ENCODE assay signal across 28 mouse cellular contexts in genomic region chr3:97874777-97875176, GRCm38 (mm10). TPM values are rescaled to one million over a fixed set of nuclear protein-coding genes. Genes with fewer than 3 reads are reported as not detected.
DNase-seq lines count a peak whose midpoint lies in the region; ATAC-seq and TF ChIP-seq lines count a peak whose summit lies in the region.
"Had no signal": no experiment of that assay in that cellular context is flagged by ENCODE, and none has a peak within 500 bp of the region (broad histone marks: within the 10 kb centered on the region; RNA-seq: fewer than 3 reads in every experiment).

No protein-coding gene starts in this region.

- WGBS in intestine, embryonic 15.5 days: 36% methylated on average over 5 of the region's 5 CpGs
- 35% methylated on average over 5 of the region's 5 CpGs for WGBS in intestine, postnatal 0 days
- 54% methylated on average over 5 of the region's 5 CpGs for WGBS in liver, postnatal 0 days (ENCODE audit: insufficient replicate concordance)

- H3K27me3 ChIP-seq in intestine, embryonic 15.5 days (replicated peaks): no peaks in the 10 kb centered on the region
- H3K27me3 ChIP-seq in intestine, postnatal 0 days (replicated peaks; ENCODE audit: control insufficient read depth, insufficient read depth, low read length): no peaks in the 10 kb centered on the region
- no peaks in the 10 kb centered on the region; the same call in 1 of the 2 replicates for H3K27me3 ChIP-seq in ES-Bruce4 (ENCODE audit: control insufficient read depth, insufficient read depth, low read length, poor library complexity, severe bottlenecking)
- no peaks in the 10 kb centered on the region for H3K27me3 ChIP-seq in liver, postnatal 0 days (ENCODE audit: insufficient read depth, low read length)
- H3K27me3 ChIP-seq: heart, embryonic 15.5 days; hindbrain, embryonic 12.5 days; liver, embryonic 13.5 days; Patski had no signal

- H3K9me3 ChIP-seq in intestine, embryonic 15.5 days: no peaks in the 10 kb centered on the region
- H3K9me3 ChIP-seq in intestine, postnatal 0 days (ENCODE audit: control insufficient read depth): no peaks in the 10 kb centered on the region
- H3K9me3 ChIP-seq in ES-Bruce4 (replicated peaks; ENCODE audit: control insufficient read depth, insufficient read depth, low read length, poor library complexity, severe bottlenecking): no peaks in the 10 kb centered on the region
- H3K9me3 ChIP-seq in liver, postnatal 0 days (ENCODE audit: low read length): no peaks in the 10 kb centered on the region
- H3K9me3 ChIP-seq: forebrain, embryonic 12.5 days; heart, embryonic 15.5 days; hindbrain, embryonic 12.5 days; liver, embryonic 13.5 days; midbrain, embryonic 10.5 days; neural tube, embryonic 13.5 days had no signal

- no peak overlapping the region for H3K4me3 ChIP-seq in intestine, embryonic 15.5 days (replicated peaks)
- H3K4me3 ChIP-seq in intestine, postnatal 0 days (ENCODE audit: low read depth, low read length): no peak overlapping the region
- no peak overlapping the region for H3K4me3 ChIP-seq in ES-Bruce4 (ENCODE audit: low read depth, low read length)
- H3K4me3 ChIP-seq in liver, postnatal 0 days (ENCODE audit: low read depth, low read length): no peak overlapping the region
- H3K4me3 ChIP-seq: erythroblast, embryonic 14.5 days; forebrain, embryonic 12.5 days; heart, embryonic 15.5 days; hindbrain, embryonic 12.5 days; liver, embryonic 13.5 days; midbrain, embryonic 10.5 days; neural tube, embryonic 13.5 days had no signal

- no peak for TF ChIP-seq CTCF in intestine, postnatal 0 days (IDR thresholded peaks at IDR 0.05; ENCODE audit: low read depth)
- TF ChIP-seq CTCF in ES-Bruce4 (IDR thresholded peaks at IDR 0.05; ENCODE audit: low read depth, low read length): no peak
- no peak for TF ChIP-seq CTCF in liver, postnatal 0 days (IDR thresholded peaks at IDR 0.05; ENCODE audit: low read depth)

- H3K27ac ChIP-seq in intestine, embryonic 15.5 days: no peak overlapping the region
- H3K27ac ChIP-seq in intestine, postnatal 0 days (ENCODE audit: low read depth, low read length): no peak overlapping the region
- H3K27ac ChIP-seq in ES-Bruce4 (ENCODE audit: insufficient read depth, low read length): peak overlapping the region; percentile 75
- H3K27ac ChIP-seq in liver, postnatal 0 days (ENCODE audit: low read depth): no peak overlapping the region
- H3K27ac ChIP-seq: forebrain, embryonic 12.5 days; heart, embryonic 15.5 days; hindbrain, embryonic 12.5 days; hindbrain, postnatal 0 days; liver, embryonic 13.5 days; midbrain, embryonic 10.5 days; neural tube, embryonic 13.5 days had no signal

- DNase-seq in R1 (ENCODE audit: low read depth, low spot score): peak; percentile 67
- DNase-seq in liver, postnatal 0 days: no peak
- no peak for DNase-seq in kidney, postnatal 14 days
- DNase-seq: adrenal gland, postnatal 25 days; cerebellum, adult 11-12 months; cerebellum, adult 9-11 months; forebrain, postnatal 0 days; heart, postnatal 36 days; kidney, adult 9 months; kidney, postnatal 10 days; left cerebral cortex, postnatal 4 days; liver, embryonic 13.5 days; lung, embryonic 14.5 days; lung, postnatal 14 days had no signal

- peak; percentile 67; the same call in 1 of the 2 replicates for ATAC-seq in intestine, embryonic 15.5 days
- ATAC-seq in intestine, postnatal 0 days: no peak
- ATAC-seq in liver, postnatal 0 days: peak; percentile 89
- ATAC-seq in erythroid progenitor cell, adult 5-6 weeks (replicated peaks; ENCODE audit: low FRiP score, poor library complexity, severe bottlenecking): no peak
- ATAC-seq: CD4-positive, CD25-positive, alpha-beta regulatory T cell, adult 4 months; forebrain, postnatal 0 days; hindbrain, postnatal 0 days; intestine, embryonic 16.5 days; Patski had no signal

- no peak for TF ChIP-seq POLR2A in ES-Bruce4 (IDR thresholded peaks at IDR 0.05; ENCODE audit: insufficient read depth, low read length)

- H3K4me2 ChIP-seq in intestine, embryonic 15.5 days (replicated peaks): no peak overlapping the region
- H3K4me2 ChIP-seq in intestine, postnatal 0 days (replicated peaks; ENCODE audit: low read depth): no peak overlapping the region
- H3K4me2 ChIP-seq in liver, postnatal 0 days (ENCODE audit: low read depth, low read length): no peak overlapping the region
- H3K4me2 ChIP-seq: forebrain, embryonic 12.5 days; heart, embryonic 15.5 days; hindbrain, embryonic 12.5 days; liver, embryonic 13.5 days; lung, embryonic 14.5 days; neural tube, embryonic 13.5 days had no signal

- H3K4me1 ChIP-seq in intestine, embryonic 15.5 days (replicated peaks): no peaks in the 10 kb centered on the region
- H3K4me1 ChIP-seq in intestine, postnatal 0 days (replicated peaks; ENCODE audit: control insufficient read depth, insufficient read depth, low read length): no peaks in the 10 kb centered on the region
- H3K4me1 ChIP-seq in ES-Bruce4 (ENCODE audit: control insufficient read depth, insufficient read depth, low read length): peaks cover 2% of the 10 kb centered on the region
- no peaks in the 10 kb centered on the region for H3K4me1 ChIP-seq in liver, postnatal 0 days (ENCODE audit: insufficient read depth)
- H3K4me1 ChIP-seq: forebrain, embryonic 12.5 days; liver, embryonic 13.5 days had no signal

- no peak overlapping the region for H3K9ac ChIP-seq in intestine, embryonic 15.5 days
- no peak overlapping the region for H3K9ac ChIP-seq in intestine, postnatal 0 days (ENCODE audit: low read depth, low read length)
- 0 out of 2 replicates have a peak overlapping the region, but pooled peaks have one; percentile 37 for H3K9ac ChIP-seq in ES-Bruce4 (ENCODE audit: low read depth, poor library complexity, severe bottlenecking)
- no peak overlapping the region for H3K9ac ChIP-seq in liver, postnatal 0 days (replicated peaks)
- H3K9ac ChIP-seq: forebrain, embryonic 12.5 days; forebrain, postnatal 0 days; heart, embryonic 15.5 days; hindbrain, embryonic 12.5 days; liver, embryonic 13.5 days; lung, embryonic 14.5 days; neural tube, embryonic 13.5 days had no signal

- TF ChIP-seq EP300 in ES-Bruce4 (IDR thresholded peaks at IDR 0.05; ENCODE audit: insufficient read depth, low read depth, low read length): peak; percentile 83
- no peak for TF ChIP-seq EP300 in liver, postnatal 0 days (IDR thresholded peaks at IDR 0.05; ENCODE audit: low read depth)

- H3K36me3 ChIP-seq in intestine, embryonic 15.5 days: no peaks in the 10 kb centered on the region
- H3K36me3 ChIP-seq in intestine, postnatal 0 days (ENCODE audit: control insufficient read depth, insufficient read depth): no peaks in the 10 kb centered on the region
- no peaks in the 10 kb centered on the region for H3K36me3 ChIP-seq in ES-Bruce4 (ENCODE audit: control insufficient read depth, insufficient read depth, low read length, poor library complexity, severe bottlenecking)
- H3K36me3 ChIP-seq in liver, postnatal 0 days (replicated peaks; ENCODE audit: insufficient read depth, low read length): no peaks in the 10 kb centered on the region
- H3K36me3 ChIP-seq: forebrain, embryonic 12.5 days; heart, embryonic 15.5 days; hindbrain, embryonic 12.5 days; liver, embryonic 13.5 days; midbrain, embryonic 10.5 days; neural tube, embryonic 13.5 days had no signal

RNA-seq across cellular contexts. Expression of gene Pde4dip, which starts 13.7 kb away (rescaled TPM):
- 23.7 and 23.8 TPM in 2 replicates for polyA plus RNA-seq in intestine, embryonic 15.5 days (2015; fragmentation: Nextera tagmentation; extraction: Ambion mirVana)
- polyA plus RNA-seq in intestine, postnatal 0 days (2015; fragmentation: Nextera tagmentation; extraction: Ambion mirVana): 10.0 and 12.4 TPM in 2 replicates
- polyA plus RNA-seq in ES-Bruce4 (2011; ENCODE audit: insufficient read depth, insufficient read length, low read depth, missing spikeins): 13.5 and 16.8 TPM in 2 replicates
- polyA plus RNA-seq in liver, postnatal 0 days (2015; fragmentation: Nextera tagmentation; extraction: Ambion mirVana): 8.1 and 8.5 TPM in 2 replicates
- total RNA-seq in erythroid progenitor cell, adult 5-6 weeks (2015; ENCODE audit: low replicate concordance): 1.3 and 1.8 TPM in 2 replicates
- total RNA-seq in erythroid progenitor cell, adult 5-6 weeks (2017; ENCODE audit: low replicate concordance): 1.8 and 2.3 TPM in 2 replicates

RNA-seq across cellular contexts. Expression of gene Sec22b, which starts 26.2 kb away (rescaled TPM):
- 132 and 142 TPM in 2 replicates for polyA plus RNA-seq in intestine, embryonic 15.5 days (2015; fragmentation: Nextera tagmentation; extraction: Ambion mirVana)
- 226 and 228 TPM in 2 replicates for polyA plus RNA-seq in intestine, postnatal 0 days (2015; fragmentation: Nextera tagmentation; extraction: Ambion mirVana)
- 76.9 and 78.9 TPM in 2 replicates for polyA plus RNA-seq in ES-Bruce4 (2011; ENCODE audit: insufficient read depth, insufficient read length, low read depth, missing spikeins)
- 40.0 and 42.3 TPM in 2 replicates for polyA plus RNA-seq in liver, postnatal 0 days (2015; fragmentation: Nextera tagmentation; extraction: Ambion mirVana)
- 23.5 and 38.2 TPM in 2 replicates for total RNA-seq in erythroid progenitor cell, adult 5-6 weeks (2015; ENCODE audit: low replicate concordance)
- 8.7 and 31.7 TPM in 2 replicates for total RNA-seq in erythroid progenitor cell, adult 5-6 weeks (2017; ENCODE audit: low replicate concordance)

Comparison
In these comparisons a context has a peak if more than half of its experiments do, and no peak if none do; other contexts are left out.
1. ATAC-seq: peak in intestine, embryonic 15.5 days (single experiment) and liver, postnatal 0 days (single experiment); none in intestine, postnatal 0 days (single experiment) and erythroid progenitor cell, adult 5-6 weeks (single experiment).